4 mouse cellular contexts compared by ENCODE assay signal in genomic region chr6:126577415-126577814, GRCm38 (mm10).
"Had no signal": no experiment of that assay in that cellular context is flagged by ENCODE, and none has a peak within 500 bp of the region (broad histone marks: within the 10 kb centered on the region; RNA-seq: fewer than 3 reads in every experiment).

No protein-coding gene starts in this region.

- DNase-seq: kidney, postnatal 25 days; lung, postnatal 14 days; right cerebral cortex, postnatal 14 days; thymus, postnatal 4 days had no signal
